Mouse (Mus musculus) embryonic facial prominence, embryonic 12.5 days (tissue): ENCODE results near the gene 1700022I11Rik. TPM values are rescaled to one million over a fixed set of nuclear protein-coding genes. Genes with fewer than 3 reads are reported as not detected.

Experiments
- ATAC-seq: fragments of 200-750 bp; cut with Nextera tagmentation; 2 replicates; pipeline ENCODE4 v1.8.0; 2017; ENCODE audit not compliant: insufficient number of reproducible peaks, insufficient read depth, low FRiP score, low TSS enrichment
- H3K27ac ChIP-seq: fragments of 300-500 bp; sonication (generic); 2 replicates; pipeline ENCODE4 v1.5.1; 2016; ENCODE audit warnings: mild to moderate bottlenecking
- H3K27me3 ChIP-seq: fragments of 300-500 bp; sonication (generic); 2 replicates; pipeline ENCODE4 v1.6.1; 2016; ENCODE audit warnings: mild to moderate bottlenecking, moderate library complexity
- H3K36me3 ChIP-seq: fragments of 300-500 bp; sonication (generic); 2 replicates; pipeline ENCODE4 v1.6.1; 2016; ENCODE audit warnings: mild to moderate bottlenecking
- H3K4me1 ChIP-seq: fragments of 300-500 bp; sonication (generic); 2 replicates; pipeline ENCODE4 v1.6.1; 2016
- H3K4me2 ChIP-seq: fragments of 300-500 bp; sonication (generic); replicated peaks from 2 replicates; pipeline ENCODE4 v1.6.1; 2016; ENCODE audit warnings: mild to moderate bottlenecking, moderate library complexity
- H3K4me3 ChIP-seq: fragments of 300-500 bp; sonication (generic); 2 replicates; pipeline ENCODE4 v1.5.1; 2016; ENCODE audit warnings: mild to moderate bottlenecking
- H3K9ac ChIP-seq: fragments of 300-500 bp; sonication (generic); 2 replicates; pipeline ENCODE4 v1.6.1; 2016; ENCODE audit warnings: mild to moderate bottlenecking, moderate library complexity
- H3K9me3 ChIP-seq: fragments of 300-500 bp; sonication (generic); 2 replicates; pipeline ENCODE4 v1.6.1; 2016; ENCODE audit warnings: mild to moderate bottlenecking, moderate library complexity
- WGBS: fragments of 180-500 bp; shearing (Covaris S2); methylation state at CpG from one replicate; pipeline ENCODE4 v1.1.7; 2016; 5-methylcytosine and 5-hydroxymethylcytosine counted together
- polyA plus RNA-seq: library from polyadenylated mRNA; unstranded; fragments of >200 nt; fragmentation: Nextera tagmentation; extraction: Ambion mirVana; gene quantifications from 2 replicates; pipeline ENCODE4 v1.2.1, GENCODE M21; 2016

The 1700022I11Rik gene
- polyA plus RNA-seq, 1 experiment from 2014 or later = 0.70 TPM

DNA sequence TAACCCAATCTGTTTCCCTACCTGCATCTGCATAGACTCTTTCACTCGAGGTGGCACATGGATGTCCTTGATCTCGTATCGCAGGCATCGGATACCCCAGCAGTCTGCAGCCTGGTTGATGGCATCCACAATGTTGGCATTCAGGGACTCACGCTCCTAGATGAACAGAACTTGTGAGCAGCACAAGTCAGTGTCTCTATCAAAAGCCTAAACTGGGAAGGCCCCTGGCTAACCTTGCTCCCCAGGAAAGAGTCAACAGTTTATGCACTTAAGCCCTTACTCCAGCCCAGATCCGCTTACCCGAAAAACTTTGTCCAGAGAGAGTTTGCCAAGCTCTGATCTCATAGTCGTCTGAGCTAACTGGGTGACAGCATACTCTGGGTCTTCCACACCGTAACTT, 60.3 kb downstream of the 1700022I11Rik start:
- WGBS = 90% methylated on average over 9 of the region's 9 CpGs
- Histone ChIP-seq H3K9me3 (no peaks in the 10 kb centered on the region), H3K4me2 (no peak overlapping the region), H3K36me3 (peaks cover 50% of the 10 kb centered on the region), H3K27me3 (no peaks in the 10 kb centered on the region), H3K9ac (no peak overlapping the region; the same call in 1 of the 2 replicates), H3K4me1 (peaks cover 20% of the 10 kb centered on the region), H3K27ac (no peak overlapping the region), H3K4me3 (no peak overlapping the region)
- ATAC-seq = no peak

DNA sequence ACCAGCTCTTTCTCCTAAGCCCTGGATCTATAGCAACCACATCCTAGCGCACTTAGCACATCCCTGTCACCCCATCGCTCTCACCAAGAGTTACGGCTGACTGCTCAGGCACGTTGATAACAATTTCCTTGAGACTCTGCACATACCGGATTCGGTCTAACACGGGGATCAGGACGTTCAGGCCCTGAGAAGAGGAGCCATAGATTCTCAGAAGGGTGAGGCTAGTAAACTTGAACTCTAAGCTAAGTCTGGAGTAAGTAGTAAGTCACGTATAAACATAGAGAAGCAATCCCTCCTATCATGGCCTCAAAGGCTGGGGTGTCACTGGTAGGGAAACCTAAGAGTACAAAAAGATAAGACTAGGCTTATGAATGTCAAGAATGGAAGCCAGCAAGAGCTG, 60.9 kb downstream of the 1700022I11Rik start:
- peak overlapping the region; percentile 85 for H3K9ac ChIP-seq
- H3K27ac ChIP-seq = peak overlapping the region; percentile 88; the same call in 1 of the 2 replicates
- H3K4me3 ChIP-seq = peak overlapping the region; percentile 72
- no peak for ATAC-seq
- H3K27me3 ChIP-seq = no peaks in the 10 kb centered on the region
- H3K4me1 ChIP-seq = peaks cover 16% of the 10 kb centered on the region
- peaks cover 55% of the 10 kb centered on the region for H3K36me3 ChIP-seq
- H3K4me2 ChIP-seq = peak overlapping the region; percentile 79
- H3K9me3 ChIP-seq = no peaks in the 10 kb centered on the region
- WGBS = 77% methylated on average over 9 of the region's 9 CpGs

DNA sequence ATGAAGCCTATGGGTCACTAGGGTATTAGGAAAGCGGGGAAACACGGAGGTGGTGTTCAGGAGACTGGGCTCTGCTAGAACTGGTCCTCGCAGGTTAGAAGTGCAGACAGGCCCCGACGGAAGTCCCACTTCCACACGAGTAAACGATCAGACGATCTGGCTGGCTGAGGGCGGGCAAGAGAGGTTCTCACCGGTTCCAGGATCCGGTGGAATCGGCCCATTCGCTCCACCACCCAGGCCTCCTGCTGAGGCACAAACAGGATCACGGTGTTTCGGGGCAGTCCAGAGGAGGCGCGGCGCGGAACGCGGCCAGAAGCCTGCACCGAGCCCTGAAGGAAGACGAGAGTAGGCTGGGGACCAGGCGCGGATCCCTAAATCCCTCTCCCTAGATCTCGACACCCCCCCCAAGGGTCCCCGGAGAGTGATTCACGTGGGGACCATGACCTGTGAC, 61.4 kb downstream of the 1700022I11Rik start:
- H3K4me1 ChIP-seq = peaks cover 16% of the 10 kb centered on the region
- H3K4me2 ChIP-seq = peak overlapping the region; percentile 79
- peak overlapping the region; percentile 85 for H3K9ac ChIP-seq
- H3K9me3 ChIP-seq = no peaks in the 10 kb centered on the region
- peaks cover 59% of the 10 kb centered on the region for H3K36me3 ChIP-seq
- peak; percentile 25; the same call in 1 of the 2 replicates for ATAC-seq
- H3K27me3 ChIP-seq = no peaks in the 10 kb centered on the region
- 2% methylated on average over 28 of the region's 28 CpGs for WGBS
- H3K27ac ChIP-seq = peak overlapping the region; percentile 88
- peak overlapping the region; percentile 72 for H3K4me3 ChIP-seq

DNA sequence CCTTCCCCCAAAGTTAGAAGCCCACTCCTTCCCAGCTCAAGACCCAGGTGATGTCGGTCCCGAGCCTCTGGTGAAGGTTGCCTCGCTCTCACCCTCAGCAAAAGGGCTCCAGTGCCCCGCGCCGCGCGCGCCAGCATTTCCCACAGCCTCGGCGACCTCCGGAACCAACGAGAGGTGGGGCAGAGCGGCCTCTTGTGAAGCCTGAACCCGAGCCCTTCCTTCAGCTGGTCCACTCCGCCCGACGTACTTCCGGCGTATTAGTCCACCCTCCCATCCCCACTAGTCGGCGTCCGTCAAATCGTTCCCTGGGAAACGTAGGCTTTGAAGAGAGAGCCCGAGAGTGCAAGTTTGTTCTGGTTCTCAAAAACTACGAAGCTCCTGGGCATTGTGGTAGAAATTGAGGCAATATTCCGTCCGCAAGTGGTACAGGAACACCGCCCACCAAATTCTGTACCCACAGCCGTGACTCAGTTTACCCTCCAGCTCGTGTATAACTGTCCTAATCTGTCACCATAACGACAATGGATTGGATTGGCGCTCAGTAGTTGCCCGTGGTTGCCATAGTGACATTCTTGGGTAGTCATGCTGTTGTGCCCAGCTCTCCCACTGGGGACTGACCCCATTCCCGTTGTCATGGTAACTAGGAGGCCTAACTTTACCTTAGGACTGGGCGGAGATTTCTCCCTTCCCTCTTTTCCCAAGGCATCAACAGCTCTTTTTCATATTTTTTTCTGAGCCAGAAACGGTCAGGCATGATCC, 62.0 kb downstream of the 1700022I11Rik start, which contains the start of gene Stoml2:
TSS of gene Stoml2 (minus strand) at position 474 of the 759 bp plus-strand sequence.
- H3K4me2 ChIP-seq = peak within 1 kb of the TSS; percentile 79
- H3K9ac ChIP-seq = peak within 1 kb of the TSS; percentile 85
- H3K27ac ChIP-seq = peak within 1 kb of the TSS; percentile 88
- H3K4me3 ChIP-seq = peak within 1 kb of the TSS; percentile 72
- peaks cover 65% of the 10 kb centered on the region for H3K36me3 ChIP-seq
- H3K9me3 ChIP-seq = no peaks in the 10 kb centered on the region
- WGBS = under 1% methylated on average over 38 of the region's 38 CpGs
- ATAC-seq = peak; percentile 92
- peaks cover 16% of the 10 kb centered on the region for H3K4me1 ChIP-seq
- H3K27me3 ChIP-seq = no peaks in the 10 kb centered on the region

DNA sequence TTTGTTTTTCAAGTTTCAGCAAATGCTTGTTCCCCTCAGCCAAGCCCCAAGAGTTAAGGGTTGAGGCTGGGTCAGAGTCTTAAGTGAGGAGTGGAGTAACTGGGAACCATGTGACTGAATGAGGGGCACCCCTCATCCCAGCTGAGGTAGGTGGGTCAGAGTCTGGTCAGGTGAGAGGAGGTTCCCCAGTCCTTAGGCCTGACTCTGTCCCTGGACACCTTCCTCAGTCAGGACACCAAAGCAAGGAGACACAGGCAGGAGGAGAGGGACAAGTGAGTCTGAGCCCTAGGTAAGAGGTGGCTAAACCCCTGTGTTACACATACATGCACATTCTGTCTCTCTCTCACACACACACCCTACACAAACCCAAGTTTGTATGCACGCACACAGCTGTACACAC, 63.1 kb downstream of the 1700022I11Rik start:
- Histone ChIP-seq H3K4me2 (no peak overlapping the region), H3K27me3 (no peaks in the 10 kb centered on the region), H3K4me1 (peaks cover 16% of the 10 kb centered on the region), H3K9ac (no peak overlapping the region), H3K4me3 (no peak overlapping the region), H3K36me3 (peaks cover 58% of the 10 kb centered on the region), H3K9me3 (no peaks in the 10 kb centered on the region), H3K27ac (0 out of 2 replicates have a peak overlapping the region, but pooled peaks have one; percentile 17)
- 100% methylated on average over 1 of the region's 1 CpGs for WGBS
- no peak for ATAC-seq

Other genes starting within 250 kb of the 1700022I11Rik start
- 0.38 and 0.41 TPM in 2 replicates for gene 4930578G10Rik, start 234.1 kb upstream of the 1700022I11Rik start, polyA plus RNA-seq
- gene Ccl19, start 213.0 kb upstream of the 1700022I11Rik start, polyA plus RNA-seq = 0.38 and 0.50 TPM in 2 replicates
- 15.5 and 16.7 TPM in 2 replicates for gene Ccl21a, start 195.6 kb upstream of the 1700022I11Rik start, polyA plus RNA-seq
- gene Fam205a1, start 115.7 kb upstream of the 1700022I11Rik start, polyA plus RNA-seq = 0.06 and 0.08 TPM in 2 replicates
- 0.48 and 0.49 TPM in 2 replicates for gene Gm12394, start 112.8 kb upstream of the 1700022I11Rik start, polyA plus RNA-seq
- 0.74 and 1.6 TPM in 2 replicates for gene Fam205c, start 95.4 kb upstream of the 1700022I11Rik start, polyA plus RNA-seq
- 2.4 and 2.5 TPM in 2 replicates for gene Phf24, start 52.9 kb upstream of the 1700022I11Rik start, polyA plus RNA-seq
- gene Dnajb5, start 19.8 kb upstream of the 1700022I11Rik start, polyA plus RNA-seq = 8.0 and 10.4 TPM in 2 replicates
- 640 and 642 TPM in 2 replicates for gene Vcp, start 30.9 kb downstream of the 1700022I11Rik start, polyA plus RNA-seq
- gene Fancg, start 40.9 kb downstream of the 1700022I11Rik start, polyA plus RNA-seq = 20.4 and 20.8 TPM in 2 replicates
- gene Pigo, start 56.2 kb downstream of the 1700022I11Rik start, polyA plus RNA-seq = 26.5 and 28.1 TPM in 2 replicates
- 333 and 352 TPM in 2 replicates for gene Stoml2, start 62.1 kb downstream of the 1700022I11Rik start, polyA plus RNA-seq
- 20.4 and 22.9 TPM in 2 replicates for gene Fam214b, start 76.6 kb downstream of the 1700022I11Rik start, polyA plus RNA-seq
- 7.8 and 9.1 TPM in 2 replicates for gene Unc13b, start 89.3 kb downstream of the 1700022I11Rik start, polyA plus RNA-seq